Mouse (Mus musculus) adrenal gland, postnatal 4 days (tissue): ENCODE measurements at regions not wholly inside any gene's neighbourhood (a gene's known extent, or its start where the extent isn't known, plus 50 kb on each side); places are given as distances from the start of the nearest gene placed in this dataset.
A peak's percentile ranks its signal among the peaks of the same experiment; 100 is the strongest.

Experiments used
- DNase-seq, 2 experiments: peaks; one replicate each; pipeline ENCODE4 v3.0.0; 2021 to 2022; ENCODE audit warnings: low spot score in 2 of 2, mixed read lengths in 2 of 2

DNA sequence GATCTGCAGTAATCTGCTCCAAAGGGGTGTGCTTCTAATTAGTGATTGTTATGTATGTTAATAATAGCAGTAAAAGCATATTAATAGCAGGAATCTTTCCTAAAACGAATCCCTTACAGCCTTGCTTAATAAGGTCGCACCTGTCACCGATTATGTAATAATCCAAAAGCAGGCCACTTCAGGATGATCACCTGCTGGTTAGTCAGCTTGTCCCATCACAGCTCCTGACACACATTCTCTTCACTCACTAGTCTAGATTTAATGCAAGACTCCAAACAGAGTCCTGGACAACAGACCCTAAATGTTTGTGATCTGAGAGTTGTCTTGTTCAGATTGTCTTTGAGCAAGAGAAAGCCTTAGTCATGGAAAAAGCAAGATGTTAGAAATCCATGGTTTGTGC, 85.2 kb upstream of the Kctd3 start:
- no peak for DNase-seq

DNA sequence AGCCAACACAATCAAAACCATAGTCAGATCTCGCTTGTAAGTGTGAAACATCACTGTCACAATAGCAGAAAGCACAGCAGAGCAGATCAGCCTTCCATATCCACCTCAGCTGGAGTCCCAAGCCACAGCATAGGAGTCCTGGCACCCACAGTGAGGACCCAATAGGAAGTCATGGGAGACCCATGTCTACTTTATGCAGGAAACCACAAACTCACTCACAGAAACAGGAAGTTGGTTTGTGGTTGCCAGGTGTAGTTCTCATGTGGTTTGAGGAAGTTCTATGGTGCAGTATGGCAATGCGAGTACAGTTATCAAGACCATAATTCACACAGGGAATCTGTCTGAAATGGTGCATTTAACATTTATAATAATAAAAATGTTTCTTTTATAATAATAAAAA, 77.6 kb upstream of the Kctd3 start:
- no peak for DNase-seq

DNA sequence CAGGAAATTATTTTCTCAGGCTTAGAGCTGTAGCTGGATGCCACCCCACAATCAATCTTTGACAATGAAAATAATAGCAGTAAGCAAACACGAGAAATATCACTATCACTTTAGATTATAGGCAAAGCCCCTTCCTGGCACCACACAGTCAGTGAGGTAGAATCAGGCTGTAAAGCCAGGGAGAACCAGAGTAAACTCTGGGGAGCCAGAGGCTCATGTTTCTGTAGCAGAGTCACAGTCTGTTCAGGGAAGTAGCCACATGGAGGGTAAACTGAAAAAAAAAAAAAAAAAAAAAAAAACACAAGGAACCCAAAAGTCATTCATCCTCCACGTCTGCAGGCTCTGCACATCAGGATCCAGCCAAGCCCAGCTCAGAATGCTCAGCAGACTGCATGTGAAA, 73.6 kb upstream of the Kctd3 start:
- no peak for DNase-seq

DNA sequence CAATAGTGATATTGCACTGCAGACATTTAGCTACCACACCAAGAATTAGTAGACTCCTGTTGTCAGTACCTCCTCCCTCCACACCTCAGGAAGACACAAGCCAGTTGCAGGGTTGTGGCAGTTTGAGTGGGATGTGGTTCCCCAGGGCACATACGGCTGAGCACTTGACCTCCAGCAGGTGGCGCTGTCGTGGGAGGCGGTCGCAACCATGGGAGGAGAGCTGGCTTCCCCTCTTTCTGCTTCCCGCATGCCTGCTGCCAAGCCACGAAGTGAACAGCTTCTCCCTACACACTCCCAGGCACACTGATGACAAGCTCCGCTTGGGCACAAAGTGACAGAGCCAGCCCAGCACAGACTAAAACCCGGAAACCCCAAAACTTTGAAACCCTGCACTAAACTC, 73.2 kb upstream of the Kctd3 start:
- peak; percentile 8 to 39 for DNase-seq

GRCm38 (mm10) chr1:189079451-189080410, 72.1 kb upstream of the Kctd3 start:
- DNase-seq = no peak

DNA sequence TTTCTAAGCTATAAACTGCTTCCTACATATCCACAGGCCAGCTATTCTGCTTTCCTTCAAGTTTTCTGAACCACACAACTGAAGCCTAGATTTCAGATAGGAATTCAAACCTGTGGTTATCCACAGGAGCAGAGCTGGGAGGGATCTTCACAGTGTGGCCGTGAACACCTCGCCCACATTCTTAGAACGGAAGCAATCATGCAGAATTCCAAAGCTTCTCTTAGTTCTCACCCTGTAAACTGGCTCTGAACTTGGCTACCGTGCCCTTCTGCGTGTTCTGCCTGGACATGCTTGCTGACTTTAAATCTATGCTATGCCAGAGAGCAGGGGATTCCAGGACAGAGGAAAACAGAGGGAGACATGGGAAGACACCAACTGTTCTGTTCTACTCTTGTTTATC, 70.2 kb upstream of the Kctd3 start:
- DNase-seq = no peak

GRCm38 (mm10) chr1:189076276-189076675, 68.6 kb upstream of the Kctd3 start:
- DNase-seq = no peak

DNA sequence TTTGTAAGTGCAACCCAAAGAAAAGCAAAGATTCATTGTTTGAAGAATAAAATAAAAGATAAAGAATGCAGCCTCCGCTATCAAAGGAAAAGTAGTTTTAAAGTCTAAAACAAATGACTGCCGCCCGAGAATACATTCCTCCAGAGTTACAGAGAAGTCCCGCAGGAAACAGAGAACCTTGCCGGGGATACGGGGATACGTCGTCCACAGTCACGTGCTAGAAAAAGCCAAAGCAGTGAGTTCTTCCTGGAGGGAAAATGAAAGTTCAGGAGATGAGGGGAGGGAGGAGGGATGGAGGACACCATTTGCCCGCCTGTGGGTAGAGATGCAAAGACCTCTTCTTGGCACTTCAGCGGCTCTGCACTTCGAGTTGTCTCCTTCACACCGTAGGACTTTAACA, 68.0 kb upstream of the Kctd3 start:
- no peak for DNase-seq

GRCm38 (mm10) chr1:189072516-189072915, 64.9 kb upstream of the Kctd3 start:
- no peak for DNase-seq

- no peak for DNase-seq
Measured at GRCm38 (mm10) chr1:189068204-189068603, 60.6 kb upstream of the Kctd3 start.

GRCm38 (mm10) chr1:189067204-189067960, 59.7 kb upstream of the Kctd3 start:
- no peak for DNase-seq

GRCm38 (mm10) chr1:189066446-189067151, 59.0 kb upstream of the Kctd3 start:
- no peak for DNase-seq

GRCm38 (mm10) chr1:189065152-189065910, 57.7 kb upstream of the Kctd3 start:
- DNase-seq = no peak

- DNase-seq = no peak
Measured at GRCm38 (mm10) chr1:189064629-189065028, 57.0 kb upstream of the Kctd3 start.

GRCm38 (mm10) chr1:189063699-189064098, 56.1 kb upstream of the Kctd3 start:
- no peak for DNase-seq

- no peak for DNase-seq
Measured at GRCm38 (mm10) chr1:189063209-189063608, 55.6 kb upstream of the Kctd3 start.
